Mouse (Mus musculus) lung, adult 2 months (tissue): ENCODE data around the gene Cbln1. TPM values are rescaled to one million over a fixed set of nuclear protein-coding genes. Genes with fewer than 3 reads are reported as not detected.

Source experiments
- DNase-seq: peaks from one replicate; pipeline ENCODE4 v3.0.0; 2022
- H3K4me1 ChIP-seq: fragments of 200-500 bp; 2 replicates; pipeline ENCODE4 v1.6.1; 2011; ENCODE audit warnings: low read length; ENCODE audit not compliant: control insufficient read depth, insufficient read depth
- H3K4me3 ChIP-seq: fragments of 200-500 bp; replicated peaks from 2 replicates; pipeline ENCODE3; 2011; ENCODE audit warnings: low read depth, mild to moderate bottlenecking, control low read depth, low read length; ENCODE audit errors: extremely low read depth
- CTCF ChIP-seq: fragments of 200-500 bp; IDR thresholded peaks from 2 replicates; pipeline ENCODE4 v1.5.1; 2011; ENCODE audit warnings: mild to moderate bottlenecking, low read length, control low read depth; ENCODE audit not compliant: insufficient read depth
- POLR2A ChIP-seq: fragments of 200-500 bp; IDR thresholded peaks from 2 replicates; pipeline ENCODE4 v1.6.1; 2011; ENCODE audit warnings: low read depth, mild to moderate bottlenecking, control low read depth, low read length, borderline replicate concordance; ENCODE audit errors: extremely low read depth
- WGBS: fragments of 180-500 bp; shearing (Covaris S2); methylation state at CpG from one replicate; pipeline ENCODE4 v1.1.7; 2018; 5-methylcytosine and 5-hydroxymethylcytosine counted together
- polyA plus RNA-seq: library from polyadenylated mRNA; depleted of rRNA; stranded (reverse); fragments of >200 nt; gene quantifications from 2 replicates; pipeline ENCODE4 v1.2.3, GENCODE M21; 2012; rRNA removed

Gene Cbln1
- polyA plus RNA-seq, 1 experiment = not detected

DNA sequence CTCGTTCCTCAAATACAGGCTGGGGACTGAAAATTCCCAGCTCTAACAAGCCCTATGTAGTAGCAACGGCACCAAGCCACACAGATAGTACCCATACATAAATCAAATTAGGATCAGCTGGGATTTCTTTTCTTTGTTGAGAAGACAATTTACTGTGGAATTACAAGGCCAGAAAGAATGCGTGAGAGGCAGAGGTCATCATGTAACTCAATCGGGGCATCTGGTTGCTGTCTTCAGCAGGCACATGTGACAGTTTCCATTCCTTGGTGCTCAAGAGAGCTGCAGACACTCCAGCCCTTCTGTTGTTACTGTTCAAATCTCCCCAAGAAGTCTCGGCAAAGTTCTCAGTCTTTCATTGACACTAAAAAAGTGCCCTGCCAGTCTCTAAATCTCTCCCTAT lies 10.6 kb downstream of the Cbln1 start:
- no peak overlapping the region for H3K4me3 ChIP-seq
- no peak for TF ChIP-seq CTCF
- no peak for TF ChIP-seq POLR2A
- DNase-seq = no peak
- 40% methylated on average over 5 of the region's 5 CpGs for WGBS
- H3K4me1 ChIP-seq = no peaks in the 10 kb centered on the region

DNA sequence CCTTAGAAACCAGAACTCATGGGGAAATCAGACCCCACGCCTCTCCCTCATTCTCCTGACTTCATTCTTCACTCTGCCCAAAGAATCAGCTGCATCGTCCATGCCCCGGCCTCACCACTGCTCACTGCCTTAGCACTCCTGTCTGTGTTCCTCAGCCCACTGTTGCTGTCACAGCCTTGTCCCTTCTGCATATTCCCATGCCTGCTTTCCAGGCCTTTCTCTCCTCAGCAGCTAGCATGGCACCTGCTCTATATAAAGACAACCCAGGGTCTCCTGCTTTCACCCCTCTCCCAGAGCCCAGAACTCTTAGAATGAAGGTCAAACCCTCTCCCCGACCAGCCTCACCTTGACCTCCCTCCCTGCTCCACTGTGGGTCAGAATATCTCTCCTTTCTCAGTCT lies 15.5 kb downstream of the Cbln1 start:
- no peak for TF ChIP-seq POLR2A
- no peak for TF ChIP-seq CTCF
- no peak overlapping the region for H3K4me3 ChIP-seq
- H3K4me1 ChIP-seq = no peaks in the 10 kb centered on the region
- 70% methylated on average over 4 of the region's 4 CpGs for WGBS
- no peak for DNase-seq

DNA sequence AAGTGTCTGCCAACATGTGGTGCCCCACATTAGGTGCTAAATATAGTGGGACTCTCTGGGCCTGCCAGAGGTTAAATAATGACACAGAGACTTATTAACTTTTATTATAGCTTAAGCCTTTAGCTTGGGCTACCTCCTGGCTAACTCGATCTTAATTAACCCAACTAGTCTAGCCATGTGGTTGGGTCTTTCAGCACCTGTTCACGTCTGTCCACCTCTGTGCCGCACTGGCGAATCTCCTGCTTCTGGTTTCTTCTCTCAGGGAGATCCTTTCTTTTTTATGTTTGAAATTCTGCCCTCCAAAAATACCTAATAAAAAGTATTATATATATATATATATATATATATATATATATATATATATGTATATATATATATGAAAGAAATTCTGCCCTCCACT lies 19.6 kb downstream of the Cbln1 start:
- TF ChIP-seq CTCF = no peak
- no peak for TF ChIP-seq POLR2A
- H3K4me3 ChIP-seq = no peak overlapping the region

DNA sequence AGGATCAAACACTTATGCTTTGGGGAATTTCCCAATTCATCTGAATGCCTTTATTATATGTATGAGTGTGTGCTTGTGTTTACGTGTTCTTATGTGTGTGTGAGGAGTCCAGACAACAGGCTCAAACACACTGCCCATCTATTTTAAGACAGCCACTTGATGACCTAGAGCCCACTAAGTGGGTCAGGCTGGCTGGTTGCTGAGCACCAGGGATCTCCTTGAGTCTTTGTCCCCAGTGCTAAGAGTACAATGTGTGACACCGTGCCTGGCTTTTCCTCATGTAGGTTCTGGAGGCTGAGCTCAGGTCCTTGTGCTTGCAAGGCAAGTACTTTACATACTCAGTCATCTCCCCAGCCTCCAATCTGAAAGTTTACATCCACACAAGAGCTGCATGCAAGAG lies 20.7 kb downstream of the Cbln1 start:
- no peak for TF ChIP-seq CTCF
- WGBS = 67% methylated on average over 2 of the region's 2 CpGs

More for the DNA sequence above, 19.6 kb downstream of the Cbln1 start:
- WGBS = 86% methylated on average over 4 of the region's 4 CpGs
- no peak for DNase-seq
- H3K4me1 ChIP-seq = no peaks in the 10 kb centered on the region

DNA sequence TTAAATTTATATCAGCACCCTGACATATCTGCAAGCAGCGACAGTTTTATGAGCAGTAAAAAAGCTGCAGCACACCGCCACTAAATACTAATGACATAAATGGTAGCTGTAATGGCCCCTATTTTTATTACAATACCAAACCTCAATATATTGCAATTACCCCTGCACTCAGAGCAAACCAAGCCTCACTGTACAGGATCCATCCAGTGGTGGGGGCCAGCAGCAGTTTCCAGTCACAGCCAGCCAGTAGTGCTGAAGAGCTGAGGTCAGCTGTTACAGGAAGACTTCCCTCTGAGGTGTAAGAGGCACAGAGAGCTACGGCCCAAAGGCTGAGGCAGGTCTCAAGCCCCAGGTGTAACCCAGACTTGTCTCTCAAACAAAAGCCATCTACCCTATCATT lies 37.8 kb downstream of the Cbln1 start:
- Histone ChIP-seq H3K4me1 (no peaks in the 10 kb centered on the region), H3K4me3 (no peak overlapping the region)
- DNase-seq = no peak
- TF ChIP-seq CTCF (no peak), POLR2A (no peak)
- 73% methylated on average over 3 of the region's 3 CpGs for WGBS

More for the DNA sequence above, 20.7 kb downstream of the Cbln1 start:
- Histone ChIP-seq H3K4me3 (no peak overlapping the region), H3K4me1 (no peaks in the 10 kb centered on the region)
- no peak for DNase-seq

DNA sequence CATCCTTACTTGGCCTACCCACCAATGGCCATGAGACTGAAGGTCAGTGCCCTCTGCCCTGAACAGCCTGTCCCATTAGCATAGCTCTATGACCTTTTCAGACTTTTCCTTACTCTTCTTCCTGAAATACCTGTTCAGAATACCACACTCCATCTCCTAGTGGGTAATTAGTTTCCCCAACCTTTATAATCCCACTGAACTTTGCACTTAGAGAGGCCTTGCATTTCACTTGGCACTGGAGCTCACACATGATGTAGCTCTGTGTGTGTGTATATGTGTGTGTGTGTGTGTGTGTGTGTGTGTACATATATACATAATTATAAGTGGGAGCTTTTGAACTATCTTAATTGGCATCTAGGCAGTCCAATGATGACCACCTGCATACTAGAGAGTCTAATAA lies 45.2 kb downstream of the Cbln1 start:
- no peak for DNase-seq
- no peak for TF ChIP-seq POLR2A
- no peak for TF ChIP-seq CTCF

DNA sequence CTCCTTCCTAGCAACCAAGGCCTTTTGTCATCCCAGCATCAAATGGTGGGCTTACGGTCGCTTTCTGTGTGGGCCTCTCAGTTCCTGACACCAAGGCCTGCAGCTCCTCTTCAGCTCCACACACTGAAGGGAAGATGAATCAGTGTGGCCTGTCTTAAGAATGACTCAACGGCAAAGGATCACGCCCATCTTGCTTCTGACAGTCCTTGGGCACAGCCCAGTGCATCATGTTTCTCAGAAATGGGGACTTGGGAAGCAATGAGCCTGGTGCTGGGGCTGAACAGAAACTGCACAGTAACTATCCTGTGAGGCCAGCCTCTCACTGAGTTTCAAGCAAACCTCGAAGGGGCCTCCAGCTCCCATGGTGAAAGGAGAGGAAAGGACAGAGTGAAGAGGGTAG lies 47.7 kb downstream of the Cbln1 start:
- WGBS = 78% methylated on average over 5 of the region's 5 CpGs
- TF ChIP-seq CTCF (no peak), POLR2A (no peak)
- DNase-seq = no peak

More for the DNA sequence above, 45.2 kb downstream of the Cbln1 start:
- H3K4me3 ChIP-seq = no peak overlapping the region
- no peaks in the 10 kb centered on the region for H3K4me1 ChIP-seq

DNA sequence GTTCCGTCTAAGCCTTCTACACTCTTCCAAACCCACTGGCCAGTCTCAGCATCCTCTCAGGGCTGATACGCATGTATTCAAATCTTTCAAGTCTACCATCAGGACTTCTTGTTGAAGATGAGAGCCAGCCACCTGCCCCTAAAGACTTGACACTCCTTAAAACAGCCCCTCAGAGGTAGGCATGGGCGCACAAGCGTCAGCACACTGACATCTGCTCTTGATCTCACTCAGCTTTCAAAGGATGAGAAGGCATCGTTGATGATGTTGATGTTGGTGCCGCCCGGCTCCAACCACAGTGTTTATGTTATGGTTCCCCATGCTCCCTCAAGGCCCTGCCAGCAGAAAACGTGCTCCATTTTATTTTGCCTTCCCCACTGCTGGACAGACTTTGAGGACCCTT lies 50.7 kb downstream of the Cbln1 start:
- 67% methylated on average over 8 of the region's 8 CpGs for WGBS

More for the DNA sequence above, 47.7 kb downstream of the Cbln1 start:
- Histone ChIP-seq H3K4me3 (no peak overlapping the region), H3K4me1 (no peaks in the 10 kb centered on the region)

More for the DNA sequence above, 50.7 kb downstream of the Cbln1 start:
- H3K4me3 ChIP-seq = no peak overlapping the region
- DNase-seq = no peak
- no peaks in the 10 kb centered on the region for H3K4me1 ChIP-seq
- no peak for TF ChIP-seq POLR2A
- no peak for TF ChIP-seq CTCF

Other genes starting within 250 kb of the Cbln1 start
- not detected in 2 replicates for gene 4933402J07Rik, start 91.2 kb upstream of the Cbln1 start, polyA plus RNA-seq